Mouse (Mus musculus): ENCODE results near the gene Mrpl36.

Mrpl36 gene

DNA sequence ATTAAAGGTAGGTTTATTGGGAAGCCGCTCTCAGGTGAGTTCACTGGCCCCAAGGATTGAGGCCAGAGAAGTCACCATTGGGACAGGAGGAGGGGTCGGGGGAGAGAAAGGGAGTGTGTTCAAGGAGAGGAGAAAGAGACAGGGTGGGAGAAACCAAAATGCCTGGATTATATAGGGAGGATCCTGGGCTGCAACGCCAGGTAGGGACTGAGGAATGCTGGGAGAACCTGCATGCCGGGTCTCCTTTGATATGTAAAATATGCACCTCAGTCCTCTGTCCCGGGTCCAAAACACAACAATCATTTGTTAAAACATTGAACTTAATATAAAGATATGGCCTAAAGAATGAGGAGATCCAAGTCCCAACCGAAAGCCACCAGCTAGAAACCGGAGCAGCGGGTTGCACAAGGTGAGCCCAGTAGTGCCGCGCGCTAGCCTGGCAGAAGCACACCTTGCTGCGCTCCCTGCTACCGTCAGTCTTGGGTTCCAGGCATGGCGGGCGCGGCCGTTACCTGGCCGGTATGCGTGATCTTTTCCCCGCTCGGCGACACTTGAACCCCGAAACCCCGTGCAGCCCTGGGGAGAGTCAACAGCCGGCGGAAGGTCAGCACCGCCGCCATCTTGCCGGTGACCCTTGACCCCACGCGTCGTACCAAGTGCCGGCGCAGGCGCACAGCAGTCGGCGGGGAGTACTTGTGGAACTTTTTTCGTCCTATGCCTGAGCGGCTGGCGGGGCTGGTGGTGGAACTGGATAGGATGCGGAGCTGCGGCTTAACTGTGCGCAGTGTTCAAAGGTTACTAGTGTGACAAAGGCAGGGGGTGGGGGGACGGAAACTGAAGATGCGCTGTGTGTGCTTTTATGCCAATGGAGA is at the start of gene Mrpl36, which contains the start of gene Ndufs6:
Gene Mrpl36 (plus strand): TSS at position 687 of the 872 bp plus-strand sequence.
Gene Ndufs6 (minus strand): TSS at position 716 of the 872 bp plus-strand sequence.
- CTCF ChIA-PET = no interaction called here

DNA sequence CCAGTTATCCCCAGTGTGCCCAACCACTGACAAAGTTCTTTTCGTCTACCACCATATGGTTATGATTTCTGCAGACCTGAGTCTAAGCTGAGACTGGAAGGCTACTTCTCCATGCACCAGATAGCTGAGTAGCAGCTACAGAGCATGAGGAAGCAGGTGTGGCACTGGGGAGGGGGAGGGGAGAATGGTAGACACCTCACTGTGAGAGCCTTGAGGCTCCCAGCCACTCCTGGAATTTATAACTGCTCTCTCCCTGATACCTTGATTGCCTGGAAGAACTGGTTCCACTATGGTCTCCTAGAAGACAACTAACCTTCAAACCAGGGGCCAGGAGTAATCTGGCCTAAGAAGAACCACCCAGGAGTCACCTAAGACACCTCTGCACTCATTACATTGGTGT is 49.1 kb upstream of the Mrpl36 start:
- CTCF ChIA-PET = no interaction called here

DNA sequence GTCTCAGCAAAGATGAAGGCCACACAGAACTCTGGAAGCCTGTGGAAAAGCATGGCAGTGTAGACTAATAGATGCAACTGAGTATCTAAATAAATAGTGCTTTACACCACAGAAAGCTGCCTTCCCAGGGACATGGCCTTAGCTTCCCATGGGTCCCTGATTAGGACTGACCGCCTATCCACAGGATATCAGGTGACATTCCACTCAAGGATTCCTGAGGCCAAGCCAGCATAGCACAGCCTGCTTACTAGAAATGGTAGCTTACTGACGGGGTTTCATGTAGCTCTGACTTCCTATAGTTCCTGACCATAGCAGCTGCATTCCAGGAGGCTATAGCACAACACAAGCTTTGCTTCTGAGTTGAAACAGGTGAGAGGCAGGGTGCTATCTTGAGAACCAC is 45.9 kb upstream of the Mrpl36 start:
- CTCF ChIA-PET = no interaction called here

DNA sequence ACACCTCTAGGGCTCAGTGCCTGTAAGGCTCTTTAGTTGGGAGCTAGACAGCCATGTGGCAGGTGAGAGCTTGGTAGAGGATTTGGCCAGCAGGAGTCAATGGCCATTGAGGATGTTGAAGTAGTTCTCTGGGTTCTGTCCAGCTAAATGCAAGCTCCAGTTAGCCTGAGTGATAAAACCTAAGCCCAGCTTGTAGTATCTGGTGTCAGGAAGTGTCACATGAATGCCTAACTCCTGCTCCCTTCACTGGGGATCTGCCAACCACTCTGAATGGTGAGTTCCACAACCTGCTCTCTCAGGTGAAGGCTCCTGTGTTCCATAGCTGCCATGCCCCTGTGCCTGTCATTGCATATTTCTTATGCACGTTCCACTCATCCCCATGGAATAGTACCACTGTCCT is 44.8 kb upstream of the Mrpl36 start:
- CTCF ChIA-PET = interaction anchor here (0.6 kb wide), 1 partner anchor 1119 kb away, joined by 7 read pairs; no protein-coding TSS in a partner anchor

DNA sequence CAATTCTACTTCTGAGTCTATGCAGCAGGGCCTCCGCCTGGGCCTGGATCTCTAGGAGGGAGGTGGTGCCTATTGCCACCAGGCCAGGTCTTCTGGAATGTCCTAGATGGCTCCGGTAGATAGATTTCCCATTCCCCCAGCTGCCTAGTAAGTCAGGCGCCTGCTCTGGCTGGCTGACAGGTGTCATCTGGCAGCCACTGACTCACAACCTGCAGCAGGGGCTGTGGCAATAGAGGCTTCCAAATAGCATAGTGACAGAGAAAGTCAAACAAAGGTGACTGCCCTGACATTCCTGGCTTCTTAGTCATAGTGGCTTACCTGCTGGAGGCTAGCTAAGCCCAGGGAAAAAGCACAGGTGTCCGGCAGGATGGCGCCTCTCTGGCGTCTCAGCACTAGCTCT is 38.1 kb upstream of the Mrpl36 start:
- CTCF ChIA-PET = no interaction called here

DNA sequence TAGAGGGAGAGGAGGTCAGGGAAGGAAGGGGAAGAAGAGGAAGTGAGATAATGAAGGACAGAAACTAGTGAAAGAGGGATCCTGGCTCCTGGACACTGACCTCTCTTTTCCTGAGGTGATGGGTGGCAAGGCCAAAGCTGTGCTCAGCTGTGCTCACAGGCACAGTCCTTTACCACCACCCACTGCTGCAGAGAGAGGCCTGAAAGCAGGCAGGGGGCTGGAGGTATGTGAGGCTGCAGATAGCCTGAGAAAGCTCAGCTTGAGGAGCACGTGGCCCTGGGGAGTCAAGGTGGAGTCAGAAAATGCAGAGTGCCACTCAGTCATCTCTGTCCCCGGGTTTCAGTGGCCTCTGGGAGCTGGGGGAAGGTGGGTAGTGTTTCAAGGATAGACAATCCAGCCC is 37.2 kb upstream of the Mrpl36 start:
- CTCF ChIA-PET = no interaction called here

DNA sequence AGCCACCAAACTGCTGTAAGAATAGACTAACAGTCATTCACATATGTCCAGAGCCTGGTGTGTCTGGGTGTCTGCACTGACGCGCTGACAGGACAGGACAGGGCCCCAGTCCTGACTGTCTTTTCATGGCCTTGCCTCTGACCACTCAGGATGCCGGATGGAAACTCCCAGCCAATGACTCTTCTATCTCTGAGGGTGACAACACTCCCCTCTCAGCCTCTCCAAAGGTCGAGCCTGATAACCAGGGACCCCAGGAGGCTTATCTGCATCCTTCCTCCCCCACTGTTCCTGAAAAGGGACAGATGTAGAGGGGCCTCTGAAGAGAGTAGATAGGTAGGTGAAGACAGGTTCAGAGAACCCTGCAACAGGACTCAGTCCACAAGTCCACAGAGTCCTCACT is 29.6 kb upstream of the Mrpl36 start:
- CTCF ChIA-PET = interaction anchor here (0.5 kb wide), 1 partner anchor 641 kb away, joined by 3 read pairs; no protein-coding TSS in a partner anchor

DNA sequence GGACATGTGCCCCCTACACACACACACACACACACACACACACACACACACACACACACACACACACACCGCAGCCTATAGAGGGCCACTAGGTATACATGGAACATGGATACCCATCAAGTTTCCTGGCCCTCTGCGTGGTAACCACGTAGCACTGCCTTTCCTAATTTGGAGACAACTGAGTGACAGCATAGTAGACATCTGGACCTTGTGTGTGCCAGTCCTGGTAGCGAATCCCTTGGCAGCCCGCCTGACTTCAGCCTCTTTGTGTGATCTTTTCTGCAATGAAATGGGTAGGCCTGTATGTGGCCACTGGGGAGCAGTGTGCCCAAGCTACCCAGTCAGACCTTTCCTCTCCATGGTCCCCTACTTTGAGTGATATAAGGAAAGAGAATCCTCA is 29.0 kb upstream of the Mrpl36 start:
- CTCF ChIA-PET = no interaction called here

DNA sequence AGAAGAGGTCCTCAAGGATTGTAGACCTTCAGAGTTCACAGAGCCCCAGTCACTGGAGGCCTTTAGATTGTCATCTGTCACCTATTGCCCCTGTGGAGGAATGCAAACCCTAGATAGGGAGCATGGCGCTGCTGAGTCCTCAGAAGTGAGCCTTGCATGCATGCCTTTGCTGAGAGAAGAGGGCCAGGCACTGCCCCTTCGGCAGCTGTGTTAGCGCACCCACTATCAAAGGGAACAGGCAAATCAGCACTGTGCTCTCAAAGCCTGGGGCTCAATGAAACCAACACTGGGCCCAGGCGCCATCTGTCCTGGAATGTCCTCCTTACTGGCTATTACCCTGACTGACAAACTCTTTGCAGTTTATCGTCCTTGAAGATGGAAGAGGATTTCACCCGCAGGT is 23.6 kb upstream of the Mrpl36 start:
- CTCF ChIA-PET = no interaction called here

DNA sequence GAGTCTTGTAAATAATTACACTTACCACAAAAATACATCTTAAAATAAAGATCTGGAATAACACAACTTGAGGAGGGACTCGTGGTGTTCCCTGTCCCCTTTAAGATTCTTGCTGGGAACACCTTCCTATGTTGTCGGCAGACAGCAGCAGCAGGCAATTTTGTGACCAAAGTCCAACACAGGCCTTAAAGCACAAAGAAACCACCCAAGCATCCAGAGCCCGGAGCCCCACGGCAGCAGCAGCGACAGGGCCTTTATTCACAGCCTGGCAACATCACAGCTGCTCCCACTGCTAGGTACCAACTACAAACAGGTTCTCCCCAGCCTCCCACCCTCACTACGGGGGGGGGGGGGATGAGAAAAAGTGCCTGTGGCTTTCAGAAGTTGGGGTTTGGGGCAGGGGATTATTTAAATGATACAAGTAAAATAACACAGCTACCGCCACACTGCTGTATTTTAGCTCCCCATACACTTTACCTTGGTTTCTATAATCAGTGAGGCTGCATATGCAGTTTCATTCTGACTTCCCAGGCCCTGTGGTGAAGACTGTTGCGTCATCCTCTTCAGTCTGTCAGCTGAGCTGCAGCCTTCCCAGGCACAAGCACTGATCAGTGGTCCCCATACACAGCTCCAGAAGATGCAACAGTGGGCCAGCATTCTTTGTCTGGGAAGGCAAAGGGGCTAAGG is 22.8 kb upstream of the Mrpl36 start:
- CTCF ChIA-PET = no interaction called here

DNA sequence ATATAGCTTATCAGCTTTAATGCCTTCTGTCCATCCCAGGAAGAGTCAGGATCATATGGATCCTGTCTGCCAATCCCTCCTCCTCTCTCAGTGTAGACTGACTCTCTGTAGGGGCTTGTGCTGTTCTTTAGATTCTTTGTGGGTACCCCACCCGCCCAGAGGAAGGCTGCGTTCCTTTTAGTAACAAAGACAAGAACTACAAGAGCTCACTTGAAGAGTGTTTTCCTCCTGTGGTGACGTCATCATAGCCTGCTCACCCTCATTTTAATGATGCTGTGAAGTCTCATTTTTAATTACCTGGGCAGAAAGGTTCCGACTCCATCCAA is 22.3 kb upstream of the Mrpl36 start:
- CTCF ChIA-PET = no interaction called here

DNA sequence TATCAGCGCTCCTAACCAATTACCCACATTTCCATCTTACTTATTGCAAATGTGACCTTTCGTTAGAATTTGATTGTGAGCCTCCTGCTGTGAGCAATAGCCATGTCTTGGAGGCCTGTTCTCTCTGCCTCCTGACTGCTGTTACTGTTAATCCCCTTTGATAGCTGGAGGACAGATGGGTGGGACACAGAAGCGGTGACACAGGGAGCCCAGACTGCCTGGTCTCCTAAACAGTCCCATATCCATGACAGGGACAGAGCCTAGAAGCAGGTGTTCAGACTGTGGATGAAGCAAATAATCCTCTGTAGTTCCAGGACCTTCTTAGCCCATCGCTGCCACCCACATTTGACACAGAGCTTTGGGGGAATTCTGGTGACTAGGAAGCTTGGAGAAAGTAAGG is 21.9 kb upstream of the Mrpl36 start:
- CTCF ChIA-PET = no interaction called here

DNA sequence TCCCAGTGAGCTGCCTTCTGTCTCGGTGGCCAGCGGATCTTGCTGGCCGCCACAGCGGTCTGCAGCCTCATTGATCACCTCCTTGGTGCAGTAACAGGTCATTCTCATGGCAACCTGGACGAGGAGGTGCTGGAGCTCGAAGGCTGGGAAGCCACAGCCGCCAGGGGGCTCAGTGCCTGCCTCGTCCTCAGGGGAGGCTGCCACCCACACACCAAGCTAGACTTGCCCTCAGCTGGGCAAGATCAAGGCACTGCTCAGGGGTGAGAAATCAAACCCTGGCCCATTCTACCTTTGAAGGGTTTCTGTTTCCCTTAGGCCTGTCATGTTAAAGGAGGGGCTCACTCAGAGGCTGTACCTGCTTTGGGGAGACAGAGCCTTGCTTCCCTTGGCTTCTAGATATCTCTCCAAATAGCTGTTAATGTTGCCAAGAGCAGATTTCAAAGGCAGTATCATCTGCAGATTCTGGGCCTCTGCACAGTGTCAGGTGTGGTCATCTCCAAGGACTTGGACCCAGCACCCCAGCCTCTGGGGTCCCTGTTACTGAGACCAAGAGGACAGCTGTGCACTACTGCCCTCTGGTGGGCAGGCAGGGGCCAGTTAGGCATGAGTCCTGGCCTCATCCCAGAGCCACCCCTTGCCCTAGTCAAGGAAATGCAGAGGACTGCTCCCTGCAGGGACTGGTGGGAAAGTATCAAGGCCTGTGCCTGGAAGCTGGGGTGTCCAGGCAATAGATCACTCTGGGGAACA is 18.0 kb upstream of the Mrpl36 start:
- CTCF ChIA-PET = no interaction called here

DNA sequence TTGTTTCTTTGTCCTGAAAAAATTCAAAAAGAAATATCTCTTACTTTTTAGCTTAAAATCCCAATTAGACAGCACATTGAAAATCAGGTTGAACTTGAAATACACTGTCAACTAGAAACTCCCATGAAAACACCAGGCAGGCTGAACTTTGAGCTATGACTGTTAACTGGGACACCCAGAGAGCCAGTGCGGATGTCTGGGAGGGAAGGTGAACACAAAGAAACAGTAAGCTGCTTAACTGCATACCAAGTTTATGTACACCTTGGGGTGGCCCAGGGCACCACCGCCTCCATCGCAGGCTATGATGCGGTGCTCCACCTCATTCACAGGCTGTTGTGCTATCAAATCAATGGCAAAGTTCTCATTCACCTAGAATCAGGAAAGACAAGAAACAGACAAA is 8.3 kb upstream of the Mrpl36 start:
- CTCF ChIA-PET = no interaction called here

DNA sequence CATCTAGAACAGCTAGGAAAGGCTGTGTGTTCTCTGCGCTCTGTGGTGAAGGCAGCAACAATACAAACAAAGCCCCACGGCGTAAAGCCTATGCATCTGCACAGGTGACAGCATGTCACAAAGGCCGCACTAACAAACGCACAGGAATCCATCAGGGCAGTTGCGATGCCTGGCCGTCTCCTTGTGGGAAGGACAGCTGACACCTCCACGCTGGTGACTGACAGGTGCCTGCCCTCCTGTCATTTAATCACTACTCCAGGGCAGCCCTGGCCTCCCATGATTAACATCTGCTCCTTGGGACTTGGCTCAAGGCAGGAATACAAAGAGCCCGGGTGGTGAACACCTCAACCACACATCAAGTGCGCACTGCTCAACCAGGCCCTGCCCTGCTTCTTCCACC is 5.7 kb upstream of the Mrpl36 start:
- CTCF ChIA-PET = no interaction called here

DNA sequence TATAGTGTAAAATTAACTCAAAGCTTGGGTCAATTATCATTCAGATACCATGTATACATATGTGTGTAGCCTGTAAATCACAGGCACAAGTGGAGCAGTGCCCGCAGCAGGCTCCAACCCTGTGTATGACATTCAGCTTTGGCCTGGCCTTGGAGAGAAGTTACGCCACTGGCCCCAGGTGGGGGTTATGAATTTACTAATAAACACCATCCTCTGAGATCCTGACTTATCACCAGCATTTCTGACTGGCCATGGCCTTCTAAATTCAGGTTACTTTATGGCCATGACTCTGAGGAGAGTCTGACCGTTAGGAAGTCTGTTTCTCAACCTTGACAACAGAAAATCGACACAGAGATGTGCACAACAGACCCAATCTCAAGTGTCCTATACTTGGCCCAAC is 4.9 kb upstream of the Mrpl36 start:
- CTCF ChIA-PET = no interaction called here

DNA sequence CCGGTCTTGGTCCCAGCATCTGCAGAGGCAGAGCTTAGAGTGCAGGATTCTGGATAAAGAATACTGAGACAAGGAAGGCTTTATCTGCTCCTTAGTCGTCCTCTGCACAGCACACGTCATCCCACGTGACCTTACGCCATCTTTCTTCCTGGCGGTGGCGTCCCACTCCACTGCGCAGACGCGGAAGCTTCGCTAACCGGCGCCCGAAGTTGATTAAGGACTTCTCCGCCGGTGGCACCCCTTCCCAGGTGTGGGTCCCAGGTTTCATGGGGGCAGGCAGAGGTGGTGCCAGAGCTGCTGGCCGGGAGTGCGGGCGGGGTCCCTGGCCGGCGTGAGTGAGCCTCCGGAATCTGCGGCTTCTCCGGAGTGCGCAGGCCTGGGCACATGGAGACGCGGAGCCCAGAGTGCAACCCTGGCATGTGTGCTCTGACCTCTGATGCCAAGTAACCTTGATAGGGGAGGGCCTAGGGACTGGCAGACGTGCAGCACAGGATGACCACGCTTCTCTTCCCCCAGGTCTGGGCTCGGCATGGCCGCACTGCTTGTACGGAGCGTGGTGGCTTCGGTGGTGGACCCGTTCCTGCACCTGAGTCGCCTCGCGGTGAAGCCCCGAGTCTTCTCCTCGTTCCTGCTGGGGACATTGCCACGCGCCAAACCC is 2.7 kb downstream of the Mrpl36 start:
- CTCF ChIA-PET = no interaction called here

DNA sequence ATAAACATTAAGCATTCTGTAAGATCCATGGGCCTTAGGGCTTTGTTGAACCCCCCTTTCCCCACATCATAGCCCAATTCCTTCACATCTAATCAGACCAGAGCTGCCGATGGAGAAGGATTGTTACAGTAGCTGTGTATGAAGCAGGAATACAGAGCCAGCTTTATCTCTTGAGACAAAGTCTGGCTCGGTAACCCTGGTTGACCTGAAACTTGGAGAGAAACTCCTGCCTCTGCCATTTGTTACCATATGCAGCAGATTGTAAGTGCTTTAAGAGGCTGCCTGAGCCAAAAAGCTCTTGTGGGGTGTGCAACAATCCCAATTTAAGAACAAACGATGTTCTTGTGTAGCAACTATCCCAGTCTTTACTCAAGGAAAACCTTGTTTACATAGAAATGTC is 3.4 kb downstream of the Mrpl36 start:
- CTCF ChIA-PET = no interaction called here

DNA sequence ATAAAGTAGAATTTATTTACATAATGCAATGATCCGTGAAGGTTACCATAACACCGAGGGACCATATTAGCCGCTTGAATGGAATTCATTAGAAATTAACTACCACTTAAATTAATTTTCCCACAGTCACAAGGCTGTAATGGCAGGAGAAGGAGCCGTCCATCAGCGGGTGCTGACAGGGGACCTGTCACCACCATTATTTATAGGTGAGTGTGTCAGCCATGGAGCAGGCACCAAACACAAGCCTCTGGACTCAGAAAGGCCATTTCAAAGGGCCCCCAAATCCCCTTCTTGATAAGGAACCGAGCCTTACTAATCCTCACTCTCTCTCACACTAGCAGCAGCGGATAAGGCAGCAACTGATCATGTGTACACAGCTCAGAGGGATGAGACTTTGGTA is 8.4 kb downstream of the Mrpl36 start:
- CTCF ChIA-PET = no interaction called here

DNA sequence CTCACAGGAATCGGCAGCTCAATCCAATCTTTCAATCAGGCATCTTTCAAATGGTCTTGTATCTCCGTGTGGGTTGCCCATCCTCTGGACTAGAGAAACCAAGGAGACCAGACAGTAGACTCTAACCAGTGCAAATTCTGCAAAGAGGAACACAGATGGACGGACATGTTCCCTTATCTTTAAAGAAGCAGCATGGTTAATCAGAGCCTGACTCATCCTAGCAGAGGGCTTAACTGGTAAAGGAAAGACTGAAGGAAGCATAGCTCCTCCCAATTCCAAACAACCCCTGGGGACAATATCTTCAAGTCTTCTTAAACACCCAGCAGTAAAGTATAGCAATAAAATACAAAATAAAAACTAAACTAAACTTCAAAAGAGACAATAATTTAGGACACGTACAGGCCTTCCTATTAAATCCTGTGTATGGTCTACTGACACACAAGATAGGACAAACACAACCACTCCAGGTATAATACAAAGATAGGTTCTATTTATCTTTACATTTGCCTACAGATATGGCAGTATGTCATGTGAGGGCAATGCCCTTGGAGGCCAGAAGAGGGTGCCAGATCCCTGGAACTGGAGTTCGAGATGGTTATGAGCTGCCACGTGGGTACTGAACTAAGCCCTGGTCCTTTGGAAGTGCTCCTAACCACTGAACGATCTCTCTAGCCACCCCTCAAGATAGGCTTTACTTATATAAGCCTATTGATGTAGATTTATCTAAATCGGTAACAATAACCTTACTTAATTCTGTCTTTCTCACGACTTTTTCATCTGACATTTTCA is 17.0 kb downstream of the Mrpl36 start:
- CTCF ChIA-PET = no interaction called here

DNA sequence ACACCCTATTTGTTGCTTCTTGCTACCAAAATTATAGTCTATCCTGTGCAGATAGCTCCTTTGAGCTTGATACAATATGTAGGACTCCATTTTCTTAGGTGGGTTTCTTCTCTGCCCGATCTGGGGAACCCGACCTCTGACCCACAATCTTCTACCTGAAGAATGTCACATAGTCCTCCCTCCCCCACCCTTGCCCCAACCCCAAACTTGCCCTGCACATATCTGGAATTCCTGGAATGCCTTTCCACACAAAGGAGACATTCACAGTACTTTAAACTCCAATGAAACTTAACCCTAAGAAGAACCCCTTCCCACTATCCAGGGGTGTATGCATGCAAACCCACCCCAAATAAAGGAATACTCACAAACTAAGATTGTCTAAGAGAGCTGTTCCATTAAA is 17.8 kb downstream of the Mrpl36 start:
- CTCF ChIA-PET = no interaction called here

DNA sequence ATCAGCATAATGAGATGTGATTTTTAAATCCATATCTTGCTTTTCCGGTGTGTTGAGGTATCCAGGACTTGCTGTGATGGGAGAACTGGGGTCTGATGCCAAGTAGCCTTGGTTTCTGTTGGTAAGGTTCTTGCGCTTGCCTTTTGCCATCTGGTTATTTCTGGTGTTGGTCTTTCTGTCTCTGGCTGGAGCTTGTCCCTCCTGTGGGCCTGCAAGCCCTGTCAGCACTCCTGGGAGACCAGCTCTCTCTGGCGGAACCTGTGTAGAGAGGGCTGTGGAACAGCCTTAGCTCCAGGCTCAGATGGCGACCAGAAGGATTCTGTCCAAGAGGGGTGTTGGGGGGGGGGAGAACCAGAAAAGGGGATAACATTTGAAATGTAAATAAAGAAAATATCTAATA is 18.4 kb downstream of the Mrpl36 start:
- CTCF ChIA-PET = no interaction called here

Measured in spleen, embryonic (tissue).